Mouse (Mus musculus) lung, postnatal 0 days (tissue): Measurements from ENCODE around the gene Hdac7. TPM values are rescaled to one million over a fixed set of nuclear protein-coding genes. Genes with fewer than 3 reads are reported as not detected.
A peak's percentile ranks its signal among the peaks of the same experiment; 100 is the strongest.

Experiments used
- ATAC-seq: fragments of 200-750 bp; cut with Nextera tagmentation; 2 replicates; pipeline ENCODE4 v1.8.0; 2017; ENCODE audit warnings: moderate library complexity
- DNase-seq: peaks from one replicate; pipeline ENCODE4 v3.0.0-alpha.2; 2016; ENCODE audit warnings: low spot score
- H3K27ac ChIP-seq: fragments of 300-500 bp; sonication (generic); 2 replicates; pipeline ENCODE4 v1.5.1; 2014; ENCODE audit warnings: antibody characterized with exemption, mild to moderate bottlenecking, low read length, mixed read lengths
- H3K27me3 ChIP-seq: fragments of 300-500 bp; sonication (generic); replicated peaks from 2 replicates; pipeline ENCODE4 v1.6.1; 2014; ENCODE audit warnings: low read length, mixed read lengths; ENCODE audit not compliant: insufficient read depth
- H3K36me3 ChIP-seq: fragments of 300-500 bp; sonication (generic); 2 replicates; pipeline ENCODE4 v1.6.1; 2014; ENCODE audit warnings: low read length, mixed read lengths; ENCODE audit not compliant: insufficient read depth
- H3K4me1 ChIP-seq: fragments of 300-500 bp; sonication (generic); 2 replicates; pipeline ENCODE4 v1.6.1; 2014; ENCODE audit warnings: antibody characterized with exemption, low read depth, low read length, mixed read lengths; ENCODE audit not compliant: insufficient read depth
- H3K4me2 ChIP-seq: fragments of 300-500 bp; sonication (generic); replicated peaks from 2 replicates; pipeline ENCODE4 v1.6.1; 2014; ENCODE audit warnings: low read depth, mild to moderate bottlenecking, low read length, moderate library complexity, mixed read lengths
- H3K4me3 ChIP-seq: fragments of 300-500 bp; sonication (generic); 2 replicates; pipeline ENCODE4 v1.5.1; 2014; ENCODE audit warnings: low read depth, low read length
- H3K9ac ChIP-seq: fragments of 300-500 bp; sonication (generic); replicated peaks from 2 replicates; pipeline ENCODE4 v1.6.1; 2014; ENCODE audit warnings: low read depth, mild to moderate bottlenecking
- H3K9me3 ChIP-seq: fragments of 300-500 bp; sonication (generic); 2 replicates; pipeline ENCODE4 v1.6.1; 2016; ENCODE audit warnings: low read length, mixed read lengths
- CTCF ChIP-seq: IDR thresholded peaks from 2 replicates; pipeline ENCODE4 v1.5.1; 2016; ENCODE audit warnings: antibody characterized with exemption, mild to moderate bottlenecking
- EP300 ChIP-seq: IDR thresholded peaks from 2 replicates; pipeline ENCODE4 v1.6.1; 2016; ENCODE audit warnings: antibody characterized with exemption, mild to moderate bottlenecking, control low read depth
- WGBS: fragments of 180-500 bp; shearing (Covaris S2); extraction: QIAGEN DNeasy Blood & Tissue Kit; methylation state at CpG from one replicate; pipeline ENCODE4 v1.1.7; 2014; 5-methylcytosine and 5-hydroxymethylcytosine counted together
- polyA plus RNA-seq: library from polyadenylated mRNA; unstranded; fragments of >200 nt; fragmentation: Nextera tagmentation; extraction: Ambion mirVana; gene quantifications from 2 replicates; pipeline ENCODE4 v1.2.1, GENCODE M21; 2015

Gene Hdac7
- polyA plus RNA-seq, 1 experiment from 2014 or later: 43.2 TPM

DNA sequence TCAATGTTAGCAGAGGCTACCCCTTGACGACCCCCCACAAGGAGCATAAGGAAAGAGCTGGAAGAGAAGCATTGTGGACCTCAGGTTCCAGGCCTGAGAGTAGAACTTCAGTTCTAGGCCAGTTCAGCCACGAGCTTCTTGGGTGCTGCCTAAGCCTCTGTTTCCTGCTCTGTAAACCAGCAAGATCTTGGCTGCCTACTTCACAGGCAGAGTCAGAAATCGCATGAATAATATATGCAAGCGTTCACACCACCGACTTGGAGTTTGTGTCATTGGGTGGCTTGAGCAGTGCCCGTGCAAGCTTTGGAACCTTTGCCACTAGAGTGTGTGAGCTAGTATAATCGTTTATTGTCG lies 7.4 kb downstream of the Hdac7 start:
- Histone ChIP-seq H3K9me3 (no peaks in the 10 kb centered on the region), H3K4me3 (no peak overlapping the region), H3K9ac (no peak overlapping the region), H3K4me1 (peaks cover 47% of the 10 kb centered on the region), H3K27me3 (no peaks in the 10 kb centered on the region), H3K36me3 (no peaks in the 10 kb centered on the region), H3K27ac (peak overlapping the region; percentile 89), H3K4me2 (no peak overlapping the region)
- WGBS: 20% methylated on average over 8 of the region's 8 CpGs
- ATAC-seq (0 out of 2 replicates have a peak, but pooled peaks have one; percentile 0), DNase-seq (peak; percentile 50)
- TF ChIP-seq EP300: no peak
- no peak for TF ChIP-seq CTCF

DNA sequence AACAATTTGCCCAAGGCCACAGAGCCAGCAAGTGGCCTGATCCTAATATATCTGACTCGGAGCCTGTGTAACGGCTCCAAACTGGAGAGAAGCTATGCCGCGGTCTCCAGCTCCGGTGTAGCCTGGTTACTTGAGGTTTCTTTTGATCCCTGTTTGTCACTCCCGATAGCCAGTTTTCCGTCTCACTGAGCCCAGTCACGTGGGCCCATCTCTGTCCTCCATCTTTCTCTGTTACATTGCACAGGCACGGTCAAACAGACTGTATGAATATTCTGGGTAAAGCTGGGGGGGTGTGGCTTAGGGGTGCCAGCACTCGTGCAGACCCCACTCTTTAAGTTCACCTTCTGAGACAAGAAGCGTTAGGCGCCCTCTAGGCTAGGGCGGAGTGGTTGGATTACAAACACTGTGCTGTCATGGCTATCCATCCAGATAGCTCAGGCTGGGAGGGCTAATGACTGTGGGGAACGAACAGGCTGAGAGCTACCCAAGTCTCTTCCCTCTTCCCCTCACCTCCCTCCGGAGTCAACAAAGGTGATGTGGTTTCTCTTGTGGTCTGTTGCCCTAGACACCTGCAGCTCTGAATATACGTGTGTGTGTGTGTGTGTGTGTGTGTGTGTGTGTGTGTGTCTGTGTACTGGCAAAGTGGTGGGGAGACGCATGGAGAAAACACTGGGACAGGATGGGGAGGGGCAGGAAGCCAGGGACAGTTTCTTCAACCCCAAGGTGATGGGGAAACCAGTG lies 8.0 kb downstream of the Hdac7 start:
- Histone ChIP-seq H3K27me3 (no peaks in the 10 kb centered on the region), H3K9me3 (no peaks in the 10 kb centered on the region), H3K4me3 (no peak overlapping the region), H3K4me1 (peaks cover 47% of the 10 kb centered on the region), H3K4me2 (no peak overlapping the region), H3K27ac (peak overlapping the region; percentile 89), H3K36me3 (no peaks in the 10 kb centered on the region), H3K9ac (no peak overlapping the region)
- DNase-seq: no peak
- no peak for ATAC-seq
- WGBS: 57% methylated on average over 17 of the region's 17 CpGs
- TF ChIP-seq EP300 (no peak), CTCF (no peak)

- no peak overlapping the region for H3K9ac ChIP-seq
- H3K4me3 ChIP-seq: no peak overlapping the region
- H3K36me3 ChIP-seq: no peaks in the 10 kb centered on the region
- no peak for DNase-seq
- H3K27me3 ChIP-seq: no peaks in the 10 kb centered on the region
- peaks cover 36% of the 10 kb centered on the region for H3K4me1 ChIP-seq
- H3K9me3 ChIP-seq: no peaks in the 10 kb centered on the region
- no peak for TF ChIP-seq EP300
- TF ChIP-seq CTCF: no peak
- no peak for ATAC-seq
- 56% methylated on average over 9 of the region's 9 CpGs for WGBS
- H3K4me2 ChIP-seq: 0 out of 2 replicates have a peak overlapping the region, but pooled peaks have one; percentile 69
- peak overlapping the region; percentile 99 for H3K27ac ChIP-seq
Measured at GRCm38 (mm10) chr15:97832764-97833479, 11.4 kb downstream of the Hdac7 start.

- 4% methylated on average over 10 of the region's 10 CpGs for WGBS
- ATAC-seq (peak; percentile 64), DNase-seq (peak; percentile 94)
- H3K4me2 ChIP-seq: peak overlapping the region; percentile 69
- H3K27me3 ChIP-seq: no peaks in the 10 kb centered on the region
- peak overlapping the region; percentile 95; the same call in 1 of the 2 replicates for H3K9ac ChIP-seq
- TF ChIP-seq CTCF (no peak), EP300 (peak; percentile 88)
- peak overlapping the region; percentile 95 for H3K4me3 ChIP-seq
- no peaks in the 10 kb centered on the region for H3K36me3 ChIP-seq
- H3K27ac ChIP-seq: peak overlapping the region; percentile 99
- H3K4me1 ChIP-seq: peaks cover 33% of the 10 kb centered on the region
- no peaks in the 10 kb centered on the region for H3K9me3 ChIP-seq
Measured at GRCm38 (mm10) chr15:97831987-97832640, 12.2 kb downstream of the Hdac7 start.

DNA sequence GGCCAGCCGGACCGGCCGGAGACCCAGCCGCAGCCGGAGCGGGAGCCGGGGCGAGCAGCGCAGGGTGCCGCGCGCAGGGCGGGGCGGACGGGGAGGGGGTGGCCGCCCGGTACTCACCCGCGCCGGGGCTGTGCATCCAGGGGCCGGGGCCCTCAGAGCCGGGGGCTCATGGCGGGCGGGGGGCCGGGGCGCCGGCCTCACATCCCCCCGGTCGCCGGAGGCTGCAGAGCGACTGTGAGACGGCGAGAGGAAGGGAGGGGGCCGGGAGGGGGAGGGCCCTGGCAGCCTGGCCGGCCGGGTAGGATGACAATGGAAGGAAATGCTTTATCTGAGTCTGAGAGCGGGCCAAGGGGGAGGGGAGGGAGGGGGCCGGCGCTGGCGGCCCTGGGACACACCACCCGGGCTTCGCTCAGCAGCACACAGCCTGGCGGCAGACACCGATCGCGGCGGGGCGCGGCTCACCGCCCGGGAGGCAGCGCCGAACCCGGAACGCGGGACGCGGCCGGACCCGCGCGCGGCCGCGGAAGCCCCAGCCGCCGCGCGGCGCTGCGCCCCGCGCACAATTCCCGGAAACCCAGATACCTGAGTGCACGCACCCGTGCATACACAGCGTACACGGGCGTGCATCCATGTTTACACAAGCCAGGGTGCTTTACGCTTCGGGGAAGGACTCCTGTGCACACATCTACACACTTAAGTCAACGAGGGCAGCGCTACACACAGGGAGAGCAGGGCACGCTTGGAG lies 12.9 kb downstream of the Hdac7 start:
- Histone ChIP-seq H3K4me3 (peak overlapping the region; percentile 95), H3K9me3 (no peaks in the 10 kb centered on the region), H3K4me2 (peak overlapping the region; percentile 69), H3K36me3 (no peaks in the 10 kb centered on the region), H3K4me1 (peaks cover 33% of the 10 kb centered on the region), H3K27me3 (no peaks in the 10 kb centered on the region), H3K27ac (peak overlapping the region; percentile 99), H3K9ac (peak overlapping the region; percentile 95)
- WGBS: 3% methylated on average over 18 of the region's 84 CpGs
- TF ChIP-seq EP300 (peak; percentile 50; the same call in 1 of the 2 replicates), CTCF (peak; percentile 17)
- peak; percentile 90 for DNase-seq
- peak; percentile 83 for ATAC-seq
